Mouse (Mus musculus) kidney, postnatal 36 days (tissue): ENCODE measurements at regions not wholly inside any gene's neighbourhood (a gene's known extent, or its start where the extent isn't known, plus 50 kb on each side); places are given as distances from the start of the nearest gene placed in this dataset.

Source experiments
- DNase-seq, 2 experiments: peaks; one replicate each; pipeline ENCODE4 v3.0.0; 2021 to 2022; ENCODE audit warnings: mixed read lengths in 2 of 2

GRCm38 (mm10) chr13:15227641-15228040, 235.4 kb upstream of the Gli3 start:
- DNase-seq: no peak
